Mouse (Mus musculus) skeletal muscle tissue, adult 2 months (tissue): Measurements from ENCODE around the gene Ppa2.

Source experiments
- DNase-seq: peaks from one replicate; pipeline ENCODE4 v3.0.0-alpha.2; 2012; ENCODE audit warnings: low read depth, low spot score

The Ppa2 gene

GRCm38 (mm10) chr3:133309954-133310808 lies at the start of gene Ppa2:
TSS of gene Ppa2 (plus strand) at chr3:133310110.
- peak; percentile 69 for DNase-seq

DNA sequence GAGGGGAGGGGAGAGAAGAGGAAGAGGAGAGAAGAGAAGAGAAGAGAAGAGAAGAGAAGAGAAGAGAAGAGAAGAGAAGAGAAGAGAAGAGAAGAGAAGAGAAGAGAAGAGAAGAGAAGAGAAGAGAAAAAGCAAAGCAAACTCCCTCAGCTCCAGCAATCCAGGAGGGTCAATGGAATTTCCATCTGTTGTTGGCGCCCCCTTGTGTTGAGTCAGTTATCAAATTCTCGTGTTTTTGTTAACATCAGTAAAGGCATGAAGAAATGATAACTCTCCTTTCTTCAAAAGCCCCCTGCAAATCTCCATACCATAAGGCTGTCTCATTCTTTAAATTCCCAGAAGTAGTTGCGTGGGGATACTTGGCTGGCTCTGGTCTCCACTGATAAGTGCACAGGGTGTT lies 38.0 kb upstream of the Ppa2 start:
- DNase-seq, result no peak

DNA sequence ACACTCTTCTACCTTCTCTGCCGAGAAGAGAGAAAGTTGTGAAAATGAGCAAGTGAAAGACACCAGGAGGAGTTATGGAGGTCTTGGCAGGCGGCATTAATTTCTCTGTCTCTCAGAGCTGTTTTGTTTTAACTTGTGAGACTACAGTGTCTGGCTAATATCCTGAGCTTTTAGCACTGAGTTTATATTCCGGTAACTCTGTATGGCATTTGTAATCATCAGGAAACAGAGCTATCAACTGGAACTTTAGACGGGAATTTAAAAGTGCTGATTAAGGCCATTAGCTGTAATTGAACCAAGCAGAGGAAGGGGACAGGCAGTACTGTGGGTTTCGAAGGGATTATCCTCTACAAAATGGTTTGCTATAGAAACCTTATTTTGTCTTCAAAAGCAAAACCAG lies 25.3 kb upstream of the Ppa2 start:
- no peak for DNase-seq

DNA sequence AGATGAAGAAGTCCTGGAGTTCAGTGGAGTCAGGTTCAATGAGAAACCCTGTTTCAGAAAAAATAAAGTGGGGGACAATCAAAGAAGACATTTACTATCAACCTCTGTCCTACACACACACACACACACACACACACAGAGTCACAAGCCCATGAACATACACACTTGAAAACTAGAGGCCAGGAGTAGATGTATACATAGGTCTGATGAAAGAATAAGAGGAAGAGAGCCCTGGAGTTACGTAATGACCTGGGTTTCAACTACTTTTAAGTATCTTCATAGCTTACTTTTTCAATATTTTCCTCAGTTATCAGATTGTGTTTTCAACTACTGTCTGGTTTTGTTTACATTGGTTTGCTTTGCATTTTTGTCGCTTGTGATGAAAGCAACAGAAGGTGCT lies 21.1 kb upstream of the Ppa2 start:
- DNase-seq, result no peak

GRCm38 (mm10) chr3:133304328-133304727 lies 5.6 kb upstream of the Ppa2 start:
- no peak for DNase-seq

DNA sequence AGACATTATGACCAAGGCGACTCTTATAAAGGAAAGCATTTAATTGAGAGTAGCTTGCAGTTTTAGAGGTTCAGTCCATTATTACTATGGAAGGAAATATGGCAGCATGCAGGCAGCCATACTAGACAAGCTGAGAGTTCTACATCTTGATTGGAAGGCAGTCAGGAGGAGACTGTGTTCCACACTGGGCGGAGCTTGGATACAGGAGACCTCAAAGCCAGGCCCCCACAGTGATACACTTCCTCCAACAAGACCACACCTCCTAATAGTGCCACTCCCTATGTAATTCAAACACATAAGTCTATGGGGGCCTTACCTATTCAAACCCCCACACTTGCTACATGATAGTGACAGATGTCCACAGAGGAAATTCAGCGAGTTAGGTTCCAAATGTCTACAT lies 1.5 kb upstream of the Ppa2 start:
- no peak for DNase-seq

GRCm38 (mm10) chr3:133309359-133309758 lies 551 bp upstream of the Ppa2 start:
- DNase-seq, result no peak

- no peak for DNase-seq
These were observed 884 bp downstream of the Ppa2 start for GRCm38 (mm10) chr3:133310809-133311179.

DNA sequence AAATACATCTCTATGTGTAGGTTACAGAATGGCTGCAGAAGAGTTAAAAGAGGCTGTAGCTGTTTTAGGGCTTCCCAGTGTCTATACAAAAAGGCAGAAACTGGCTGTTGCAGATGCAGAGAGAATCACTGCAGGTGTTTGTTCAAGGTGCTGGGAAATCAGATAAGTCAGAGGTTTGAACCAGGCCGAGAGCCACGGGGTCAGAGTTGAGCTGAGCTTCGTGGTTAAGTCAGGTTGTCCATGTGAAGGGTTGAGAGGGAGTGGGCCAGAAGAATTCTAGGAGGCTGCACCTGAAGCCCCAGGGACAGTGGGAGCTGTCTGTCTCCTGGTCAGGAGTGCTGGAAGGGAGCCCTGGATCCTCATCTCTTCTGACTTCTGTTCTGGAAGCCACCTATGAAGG lies 2.4 kb downstream of the Ppa2 start:
- no peak for DNase-seq

- no peak for DNase-seq
These were observed 2.9 kb downstream of the Ppa2 start for GRCm38 (mm10) chr3:133312850-133313249.

GRCm38 (mm10) chr3:133313491-133314199 lies 3.7 kb downstream of the Ppa2 start:
- DNase-seq, result no peak

GRCm38 (mm10) chr3:133314475-133314874 lies 4.6 kb downstream of the Ppa2 start:
- DNase-seq, result peak; percentile 63

- no peak for DNase-seq
These were observed 5.1 kb downstream of the Ppa2 start for GRCm38 (mm10) chr3:133315011-133315410.

DNA sequence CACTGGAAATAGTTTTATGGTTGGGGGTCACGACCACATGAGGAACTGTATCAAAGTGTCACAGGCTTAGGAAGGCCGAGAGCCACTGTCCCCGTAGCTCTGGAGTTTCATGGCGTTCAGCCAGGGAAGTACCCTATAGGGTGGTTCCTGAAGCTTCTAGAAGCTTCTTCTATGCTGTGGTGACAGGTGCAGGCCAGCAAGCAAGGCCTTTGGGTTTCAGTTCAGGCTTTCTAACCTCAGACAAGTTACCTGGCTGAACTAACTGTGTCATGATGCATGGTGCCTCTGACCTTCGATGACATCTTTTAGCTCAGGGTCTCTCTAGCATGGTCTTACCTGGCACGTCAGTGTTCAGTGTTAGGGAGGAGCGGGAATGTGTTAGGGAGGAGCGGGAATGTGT lies 5.7 kb downstream of the Ppa2 start:
- DNase-seq, result no peak

DNA sequence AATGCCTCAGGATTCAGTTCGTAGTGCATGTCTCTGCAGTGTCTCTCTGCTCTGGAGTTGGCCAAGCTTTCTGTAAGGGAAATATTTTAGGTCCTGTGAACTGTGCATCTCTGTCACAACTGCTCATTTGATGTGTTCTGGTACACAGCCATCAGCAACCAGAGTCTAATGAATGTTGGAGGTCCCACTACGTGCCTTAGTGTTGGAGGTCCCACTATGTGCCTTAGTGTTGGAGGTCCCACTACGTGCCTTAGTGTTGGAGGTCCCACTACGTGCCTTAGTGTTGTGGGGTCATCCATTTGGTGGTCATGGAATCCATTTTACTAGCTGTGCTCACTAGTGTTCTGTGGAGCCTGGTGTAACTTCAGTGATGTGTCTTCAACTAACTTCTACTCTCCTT lies 7.9 kb downstream of the Ppa2 start:
- no peak for DNase-seq

DNA sequence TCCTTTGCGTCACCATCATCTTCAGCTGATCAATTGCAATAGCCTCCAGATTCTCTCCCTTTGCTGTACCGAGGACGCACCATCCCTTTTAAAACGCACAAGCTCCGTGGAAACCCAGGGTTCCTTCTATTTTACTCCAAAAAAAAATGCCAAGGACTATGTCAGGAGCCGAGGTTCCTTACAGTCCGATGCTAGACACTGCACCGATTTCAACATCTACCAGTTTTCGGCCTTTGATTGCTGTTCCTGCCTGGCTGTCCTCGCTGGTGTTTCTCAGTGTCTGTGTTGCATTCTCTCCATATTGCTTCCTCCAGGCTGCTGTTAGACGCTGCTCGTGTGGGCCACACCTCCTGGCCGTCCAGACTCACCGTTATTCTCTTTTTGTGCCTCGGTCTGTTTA lies 8.7 kb downstream of the Ppa2 start:
- DNase-seq, result no peak

- no peak for DNase-seq
These were observed 9.9 kb downstream of the Ppa2 start for GRCm38 (mm10) chr3:133319795-133320194.

GRCm38 (mm10) chr3:133320313-133320712 lies 10.4 kb downstream of the Ppa2 start:
- DNase-seq, result no peak

DNA sequence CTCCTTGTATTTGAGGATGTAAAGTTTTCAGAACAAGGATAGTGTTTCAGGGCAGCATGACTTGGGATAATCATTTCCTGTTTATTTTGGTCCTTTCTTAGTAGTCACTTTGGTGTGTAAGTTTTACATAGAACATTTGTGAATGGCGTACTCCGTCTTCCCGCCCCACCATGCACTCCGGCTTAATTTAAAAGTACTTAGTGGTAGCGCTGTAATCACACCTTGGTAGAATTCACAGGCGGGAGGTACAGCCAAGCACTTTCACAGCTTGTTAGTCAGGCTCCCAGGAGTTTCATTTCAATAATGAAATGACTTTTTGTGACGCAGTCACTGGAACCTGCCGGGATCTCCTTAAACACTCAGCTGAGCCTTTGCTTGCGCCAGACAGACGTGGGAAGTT lies 12.0 kb downstream of the Ppa2 start:
- DNase-seq, result no peak

GRCm38 (mm10) chr3:133322552-133322951 lies 12.6 kb downstream of the Ppa2 start:
- DNase-seq, result no peak

- no peak for DNase-seq
These were observed 15.2 kb downstream of the Ppa2 start for GRCm38 (mm10) chr3:133325135-133325534.

GRCm38 (mm10) chr3:133328551-133328950 lies 18.6 kb downstream of the Ppa2 start:
- DNase-seq, result no peak

- DNase-seq, result no peak
These were observed 19.5 kb downstream of the Ppa2 start for GRCm38 (mm10) chr3:133329406-133329805.
